Mouse (Mus musculus) gastrocnemius, adult 18-20 months (tissue): ENCODE results near the gene Tlr5. TPM values are rescaled to one million over a fixed set of nuclear protein-coding genes. Genes with fewer than 3 reads are reported as not detected.

ENCODE experiments used
- DNase-seq: peaks from one replicate; pipeline ENCODE4 v3.0.0; 2021; ENCODE audit warnings: low spot score
- total RNA-seq, 2 experiments: library from RNA; stranded (reverse); gene quantifications; 2 replicates each; pipeline ENCODE4 v1.2.3; 2021

The Tlr5 gene
- total RNA-seq, 2 experiments from 2014 or later: 0.78 to 1.0 TPM

DNA sequence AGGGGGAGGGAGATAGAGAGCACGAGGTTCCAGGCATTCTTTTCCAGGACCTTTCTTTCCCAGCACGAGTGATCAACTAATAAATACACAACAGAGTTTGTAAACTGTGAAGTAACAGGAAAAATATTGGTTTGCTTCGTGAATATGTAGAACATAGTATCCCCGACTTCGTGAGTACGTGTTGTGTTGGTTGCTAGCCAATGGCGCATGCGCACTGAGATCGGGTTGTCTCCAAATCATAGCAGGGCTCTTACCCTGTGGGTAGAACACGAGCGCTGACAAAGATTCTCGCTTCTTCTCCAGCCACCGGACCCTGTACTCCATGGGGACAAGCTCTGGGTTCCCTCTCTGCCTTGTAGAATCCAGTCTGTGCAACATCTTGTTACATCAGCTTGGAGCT lies 33.2 kb downstream of the Tlr5 start:
- DNase-seq: no peak

DNA sequence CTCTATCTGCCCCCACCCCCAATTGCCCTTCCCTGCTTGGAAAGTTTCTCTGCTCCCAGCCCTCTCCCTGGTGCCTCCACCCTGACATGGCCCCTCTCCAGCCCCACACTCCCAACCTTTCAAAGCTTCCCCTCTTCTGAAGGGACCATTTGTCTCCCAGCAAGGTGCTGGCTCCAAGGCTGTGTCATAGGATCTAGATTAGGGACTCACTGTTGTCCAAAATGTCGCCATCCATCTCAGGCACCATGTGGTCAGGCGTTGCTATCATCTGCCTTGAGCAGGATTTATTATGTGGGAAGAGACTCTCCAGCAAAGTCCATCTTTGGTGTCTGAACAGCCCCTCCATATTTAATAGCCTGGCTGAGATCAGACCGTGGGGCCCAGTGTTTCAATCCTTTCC lies 34.1 kb downstream of the Tlr5 start:
- no peak for DNase-seq

DNA sequence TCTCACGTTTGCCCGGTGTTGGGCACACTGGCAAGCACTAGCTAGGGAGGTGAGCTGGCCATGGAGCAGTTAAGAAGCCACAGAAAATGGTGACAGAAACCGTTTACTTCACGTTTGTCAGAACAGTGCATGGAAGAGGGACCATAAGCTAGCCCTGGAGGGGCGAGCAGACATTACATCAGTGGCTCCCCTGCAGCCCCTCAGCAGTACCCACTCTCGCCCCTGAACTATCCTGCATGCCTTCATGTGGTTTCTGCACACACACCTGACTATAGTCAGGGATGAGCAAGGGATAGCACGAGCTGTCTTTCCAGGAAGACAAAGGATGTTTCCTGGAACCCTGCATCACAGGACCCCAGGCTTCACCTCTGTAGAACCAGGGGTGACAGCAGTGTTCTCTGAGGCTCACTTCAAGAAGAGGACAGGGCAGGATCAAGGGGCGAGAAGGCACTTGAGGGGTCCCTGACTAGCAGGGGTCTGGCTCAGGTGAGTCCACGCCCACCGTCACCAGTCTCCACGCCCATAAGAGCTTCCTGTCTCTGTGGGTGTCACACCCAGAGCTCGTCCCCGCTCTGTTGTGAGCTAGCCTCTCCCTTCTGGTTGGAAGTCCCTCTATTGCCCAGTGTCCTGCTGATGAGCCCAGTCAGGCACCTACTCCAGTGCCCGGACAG lies 35.6 kb downstream of the Tlr5 start:
- no peak for DNase-seq

DNA sequence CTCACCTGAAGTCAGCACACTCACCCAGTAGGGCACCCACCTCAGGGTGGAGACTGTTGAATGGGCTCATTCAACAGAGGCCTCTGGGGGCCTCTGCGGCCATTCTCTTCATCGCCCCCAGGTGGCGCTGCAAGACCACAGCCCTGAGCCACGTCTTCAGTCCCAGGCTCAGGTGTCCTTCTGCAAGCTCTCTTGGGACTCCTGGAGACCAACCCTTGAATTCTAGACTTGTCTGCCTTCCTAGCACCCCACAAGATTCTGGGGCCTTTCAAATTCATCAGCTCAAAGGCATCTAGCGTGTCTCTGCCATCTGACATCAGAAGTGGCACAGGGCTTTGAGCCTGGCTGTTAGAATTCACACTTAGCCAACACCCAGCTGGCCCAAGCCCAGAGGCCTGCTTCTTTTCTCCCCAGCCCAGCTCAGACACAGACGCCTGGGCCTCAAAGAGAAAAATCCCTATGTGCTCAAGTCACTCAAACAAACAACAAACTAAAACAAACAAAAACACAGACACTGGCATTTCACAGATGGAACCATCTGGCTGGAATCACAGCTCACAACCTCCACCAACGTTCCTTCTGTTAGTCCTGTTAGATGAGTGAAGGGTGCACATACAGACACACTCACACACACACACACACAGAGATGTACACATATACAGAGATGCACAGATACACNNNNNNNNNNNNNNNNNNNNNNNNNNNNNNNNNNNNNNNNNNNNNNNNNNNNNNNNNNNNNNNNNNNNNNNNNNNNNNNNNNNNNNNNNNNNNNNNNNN lies 36.6 kb downstream of the Tlr5 start:
- DNase-seq: peak; percentile 61

Other genes starting within 250 kb of the Tlr5 start
- not detected for gene Ccdc185, start 205.6 kb upstream of the Tlr5 start, total RNA-seq
- gene Susd4, start 190.9 kb upstream of the Tlr5 start, total RNA-seq: under 1 TPM; 0.18 to 0.62 TPM